Mouse (Mus musculus) kidney, adult 2 months (tissue): ENCODE data around the gene Kif26b.

Source experiments
- CTCF ChIP-seq: fragments of 200-500 bp; conservative IDR thresholded peaks from 2 replicates; pipeline ENCODE4 v1.5.1; 2011; ENCODE audit warnings: low read depth, mild to moderate bottlenecking, control low read depth, low read length, moderate library complexity, mixed read lengths; ENCODE audit not compliant: insufficient read depth, insufficient read length
- POLR2A ChIP-seq: fragments of 200-500 bp; IDR thresholded peaks from one replicate; pipeline ENCODE4 v1.6.1; 2011; ENCODE audit warnings: low read depth, low read length, control low read depth

- TF ChIP-seq CTCF (no peak), POLR2A (no peak)
Observed at GRCm38 (mm10) chr1:178667808-178668207, 138.9 kb downstream of the Kif26b start.
